Mouse (Mus musculus) urinary bladder, postnatal 25 days (tissue): ENCODE measurements around the gene Mical3.
A peak's percentile ranks its signal among the peaks of the same experiment; 100 is the strongest.
"Not testable (repeated sequence)": the region's sequence is repeated elsewhere in the genome, so short reads cannot be mapped to it uniquely, and the experiment has no call there.

ENCODE experiments used
- DNase-seq: peaks from one replicate; pipeline ENCODE4 v3.0.0; 2022; ENCODE audit warnings: low spot score

Mical3 gene

GRCm38 (mm10) chr6:120930450-120931306, 200.1 kb downstream of the Mical3 start:
- no peak for DNase-seq

GRCm38 (mm10) chr6:120929421-120929820, 201.4 kb downstream of the Mical3 start:
- DNase-seq: no peak

- no peak for DNase-seq
Observed at GRCm38 (mm10) chr6:120927765-120928164, 203.0 kb downstream of the Mical3 start.

DNA sequence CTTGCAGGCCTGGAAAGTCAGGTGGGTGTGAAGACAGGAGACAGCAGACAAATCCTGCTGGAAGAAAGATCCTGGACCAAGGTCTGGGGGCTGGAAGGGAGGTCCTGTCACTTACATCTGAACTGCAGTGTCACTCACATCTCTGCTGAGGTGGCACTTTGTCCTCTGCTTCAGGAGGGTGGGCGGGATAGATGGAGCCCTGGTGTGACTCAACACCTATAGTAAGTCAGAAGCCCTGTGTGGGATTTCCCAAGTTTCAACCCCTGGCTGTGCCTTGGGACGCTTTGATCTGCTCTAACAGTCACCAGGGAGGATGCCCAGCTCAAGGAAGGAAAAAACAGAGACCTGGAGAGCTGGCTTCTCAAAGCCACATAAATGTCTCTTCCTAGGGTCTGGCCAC, 203.9 kb downstream of the Mical3 start:
- no peak for DNase-seq

GRCm38 (mm10) chr6:120924791-120925321, 205.9 kb downstream of the Mical3 start:
- DNase-seq: not testable (repeated sequence)

GRCm38 (mm10) chr6:120917975-120918374, 212.8 kb downstream of the Mical3 start:
- no peak for DNase-seq

DNA sequence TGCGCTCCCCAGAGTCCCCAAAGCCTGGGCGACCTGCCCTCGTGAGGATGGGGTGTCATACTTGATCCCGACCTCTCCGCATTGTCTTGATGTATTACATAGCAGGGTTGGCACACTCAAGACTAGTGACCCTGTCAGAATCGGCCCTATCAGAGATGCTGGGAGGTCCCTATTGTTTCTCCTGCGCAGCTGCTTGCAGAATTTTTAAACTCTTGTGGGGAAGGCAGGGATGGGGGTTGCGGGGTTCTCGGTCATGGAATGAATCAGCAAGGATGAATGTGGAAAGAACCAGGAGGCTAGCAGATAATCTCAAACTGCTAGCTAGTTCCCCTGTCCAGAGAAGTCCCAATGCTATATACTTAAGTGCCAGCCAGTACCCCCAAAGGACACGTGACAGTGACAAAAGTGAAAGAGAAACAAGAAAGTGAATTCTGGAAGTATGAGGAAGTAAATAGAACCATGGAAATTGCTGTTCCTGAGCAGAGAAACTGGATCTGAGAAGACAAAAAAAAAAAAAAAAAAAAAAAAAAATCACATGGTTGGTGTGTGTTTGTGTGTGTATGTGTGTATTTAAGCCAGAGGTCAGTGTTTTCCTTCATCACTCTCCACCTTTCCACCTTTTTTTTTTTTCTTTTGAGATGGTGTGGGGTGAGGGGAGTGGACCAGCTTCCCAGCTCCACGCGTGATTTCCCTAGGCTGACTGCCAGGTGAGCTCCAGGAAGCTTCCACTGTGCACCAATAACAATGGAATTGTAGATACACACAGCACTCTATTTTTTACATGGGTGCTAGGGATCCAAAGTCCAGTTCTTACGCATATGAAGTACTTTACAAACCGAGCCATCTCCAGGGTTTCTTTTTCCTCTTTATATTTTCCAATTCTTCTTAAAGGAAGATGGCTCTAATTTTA, 213.6 kb downstream of the Mical3 start:
- DNase-seq: not testable (repeated sequence)

- DNase-seq: peak; percentile 86
Observed at GRCm38 (mm10) chr6:120916074-120916971, 214.5 kb downstream of the Mical3 start, which contains the start of gene Bid. Gene Bid (minus strand): TSS chr6:120916853.

- no peak for DNase-seq
Observed at GRCm38 (mm10) chr6:120915649-120915975, 215.2 kb downstream of the Mical3 start.

GRCm38 (mm10) chr6:120914911-120915648, 215.7 kb downstream of the Mical3 start:
- DNase-seq: no peak

GRCm38 (mm10) chr6:120914533-120914910, 216.3 kb downstream of the Mical3 start:
- DNase-seq: no peak

GRCm38 (mm10) chr6:120913783-120914182, 217.0 kb downstream of the Mical3 start:
- DNase-seq: no peak

DNA sequence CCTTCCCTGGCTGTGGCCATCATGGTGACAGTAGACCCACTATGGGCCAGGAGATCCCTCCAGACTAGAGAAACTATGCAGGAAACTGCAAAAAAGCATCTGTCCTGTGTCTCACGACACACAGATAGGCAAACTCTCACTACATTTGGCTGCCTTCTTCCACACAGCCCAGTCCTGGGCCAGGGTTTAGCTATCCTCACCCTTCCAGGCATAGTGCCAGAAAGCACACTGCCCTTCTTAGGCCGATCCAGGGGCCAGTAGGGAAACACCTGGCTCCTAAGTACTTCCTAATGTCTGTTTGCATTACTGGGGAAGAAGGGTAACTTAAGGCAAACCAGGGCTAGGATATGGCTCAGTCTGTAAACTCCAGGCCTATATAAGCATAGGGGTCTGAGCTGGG, 217.9 kb downstream of the Mical3 start:
- no peak for DNase-seq

DNA sequence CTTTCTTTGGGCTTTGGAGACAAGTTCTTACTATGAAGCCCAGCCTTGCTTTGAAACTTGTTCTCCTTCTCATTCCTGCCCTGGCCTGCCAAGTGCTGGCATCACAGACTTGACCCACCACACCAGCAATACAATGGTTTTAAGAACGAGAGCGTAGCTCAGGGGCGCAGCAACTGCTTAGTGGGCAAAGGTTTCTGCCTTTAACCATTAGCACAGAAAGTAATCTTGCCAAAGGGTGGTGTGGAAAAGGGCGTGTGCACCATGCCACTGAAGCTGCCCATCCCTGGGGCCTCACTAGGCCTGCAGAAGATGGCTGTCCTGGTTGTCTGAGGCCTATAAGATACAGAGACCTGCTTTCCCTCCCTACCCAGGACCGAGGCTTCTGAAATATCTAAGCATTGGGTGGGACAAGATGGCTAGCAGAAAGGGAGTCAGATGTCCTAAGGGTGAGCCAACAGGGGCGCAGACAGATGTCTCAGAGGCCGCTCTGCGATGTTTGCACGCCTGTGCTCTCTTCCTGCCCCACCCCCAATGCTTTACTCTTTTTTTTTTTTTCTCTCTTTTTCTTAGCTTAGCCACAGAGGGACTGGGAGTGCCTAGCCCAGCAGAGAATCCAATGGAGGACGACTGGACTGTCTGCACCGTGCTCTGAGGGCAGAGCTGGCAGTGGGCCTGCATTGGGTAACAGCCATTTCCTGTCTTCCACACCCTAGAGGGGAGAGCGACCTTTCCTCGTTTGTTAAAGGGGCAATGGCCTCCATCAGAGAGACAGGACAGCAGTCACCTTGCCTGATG, 219.4 kb downstream of the Mical3 start:
- DNase-seq: no peak

DNA sequence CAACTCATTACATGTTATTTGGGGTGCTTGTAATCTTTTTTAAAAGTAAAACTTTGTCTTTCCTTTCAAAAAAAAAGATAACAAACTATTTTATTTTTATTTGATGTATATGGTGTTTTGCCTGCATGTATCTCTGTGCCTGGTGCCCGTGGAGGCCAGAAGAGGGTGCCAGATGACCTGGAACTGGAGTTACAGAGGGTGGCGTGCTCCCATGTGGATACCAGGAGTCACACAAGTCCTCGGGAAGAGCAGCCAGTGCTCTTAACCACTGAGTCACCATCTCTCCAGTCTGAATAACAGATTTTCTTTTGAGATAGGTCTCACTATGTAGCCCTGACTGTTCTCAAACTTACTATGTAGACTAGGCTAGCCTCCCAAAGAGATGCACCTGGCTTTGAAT, 221.3 kb downstream of the Mical3 start:
- no peak for DNase-seq

GRCm38 (mm10) chr6:120907876-120908597, 222.8 kb downstream of the Mical3 start:
- not testable (repeated sequence) for DNase-seq

GRCm38 (mm10) chr6:120906521-120906920, 224.3 kb downstream of the Mical3 start:
- no peak for DNase-seq

DNA sequence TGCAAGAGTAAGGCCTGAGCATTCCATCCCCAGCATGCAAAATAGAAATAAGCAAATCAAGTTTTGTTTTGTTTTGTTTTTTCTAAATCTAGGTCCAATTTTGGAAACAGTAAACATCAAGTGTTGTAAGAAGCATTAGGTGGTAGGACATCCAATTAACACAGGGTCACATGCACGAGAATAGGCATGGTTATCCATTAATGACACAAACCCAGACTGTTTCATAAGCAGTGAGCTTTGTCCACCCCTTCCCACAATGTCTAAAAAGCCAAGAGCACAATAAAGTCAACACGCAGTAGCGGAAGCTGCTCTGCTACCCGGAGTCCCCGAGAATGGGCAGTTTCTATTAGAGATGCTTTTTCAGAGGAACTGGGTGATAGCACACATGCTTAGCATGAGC, 225.7 kb downstream of the Mical3 start:
- DNase-seq: no peak

GRCm38 (mm10) chr6:120903961-120904360, 226.8 kb downstream of the Mical3 start:
- no peak for DNase-seq
